Mouse (Mus musculus): ENCODE measurements around the gene Aig1. TPM values are rescaled to one million over a fixed set of nuclear protein-coding genes. Genes with fewer than 3 reads are reported as not detected.

Aig1 gene
- polyA plus RNA-seq, 1 experiment from 2014 or later = 97.1 TPM

GRCm38 (mm10) chr10:13882490-13882889, 13.7 kb upstream of the Aig1 start:
- no peak overlapping the region for H3K4me2 ChIP-seq (ENCODE audit: low read depth, low read length)
- H3K9ac ChIP-seq (ENCODE audit: low read depth, low read length) = no peak overlapping the region
- peak overlapping the region; percentile 84 for H3K27ac ChIP-seq (ENCODE audit: low read length)
- H3K9me3 ChIP-seq (ENCODE audit: control insufficient read depth, low read length) = no peaks in the 10 kb centered on the region
- H3K36me3 ChIP-seq (ENCODE audit: control insufficient read depth, insufficient read depth, low read length) = no peaks in the 10 kb centered on the region
- H3K27me3 ChIP-seq (replicated peaks; ENCODE audit: control insufficient read depth, insufficient read depth, low read length) = no peaks in the 10 kb centered on the region
- WGBS = 71% methylated on average over 9 of the region's 9 CpGs
- no peak for ATAC-seq
- H3K4me3 ChIP-seq (ENCODE audit: low read length) = no peak overlapping the region
- no peaks in the 10 kb centered on the region for H3K4me1 ChIP-seq (ENCODE audit: control insufficient read depth, insufficient read depth, low read length)

- H3K27ac ChIP-seq (ENCODE audit: low read length) = no peak overlapping the region
- H3K4me2 ChIP-seq (ENCODE audit: low read depth, low read length) = no peak overlapping the region
- H3K27me3 ChIP-seq (replicated peaks; ENCODE audit: control insufficient read depth, insufficient read depth, low read length) = no peaks in the 10 kb centered on the region
- H3K9me3 ChIP-seq (ENCODE audit: control insufficient read depth, low read length) = no peaks in the 10 kb centered on the region
- H3K36me3 ChIP-seq (ENCODE audit: control insufficient read depth, insufficient read depth, low read length) = no peaks in the 10 kb centered on the region
- no peak overlapping the region for H3K9ac ChIP-seq (ENCODE audit: low read depth, low read length)
- no peak for ATAC-seq
- 84% methylated on average over 4 of the region's 4 CpGs for WGBS
- H3K4me3 ChIP-seq (ENCODE audit: low read length) = no peak overlapping the region
- 0 out of 2 replicates have a peak, but pooled peaks cover 3% of the 10 kb centered on the region for H3K4me1 ChIP-seq (ENCODE audit: control insufficient read depth, insufficient read depth, low read length)
Measured at GRCm38 (mm10) chr10:13878696-13879095, 9.9 kb upstream of the Aig1 start.

GRCm38 (mm10) chr10:13875038-13875420, 6.2 kb upstream of the Aig1 start:
- 0 out of 2 replicates have a peak, but pooled peaks cover 3% of the 10 kb centered on the region for H3K4me1 ChIP-seq (ENCODE audit: control insufficient read depth, insufficient read depth, low read length)
- ATAC-seq = peak; percentile 27; the same call in 1 of the 2 replicates
- H3K9me3 ChIP-seq (ENCODE audit: control insufficient read depth, low read length) = no peaks in the 10 kb centered on the region
- H3K9ac ChIP-seq (ENCODE audit: low read depth, low read length) = no peak overlapping the region
- WGBS = 53% methylated on average over 4 of the region's 4 CpGs
- no peak overlapping the region for H3K27ac ChIP-seq (ENCODE audit: low read length)
- H3K4me3 ChIP-seq (ENCODE audit: low read length) = no peak overlapping the region
- H3K4me2 ChIP-seq (ENCODE audit: low read depth, low read length) = no peak overlapping the region
- no peaks in the 10 kb centered on the region for H3K36me3 ChIP-seq (ENCODE audit: control insufficient read depth, insufficient read depth, low read length)
- H3K27me3 ChIP-seq (replicated peaks; ENCODE audit: control insufficient read depth, insufficient read depth, low read length) = no peaks in the 10 kb centered on the region

- WGBS = 57% methylated on average over 10 of the region's 10 CpGs
- Histone ChIP-seq H3K4me1 (ENCODE audit: control insufficient read depth, insufficient read depth, low read length) (0 out of 2 replicates have a peak, but pooled peaks cover 3% of the 10 kb centered on the region), H3K9ac (ENCODE audit: low read depth, low read length) (no peak overlapping the region), H3K4me2 (ENCODE audit: low read depth, low read length) (no peak overlapping the region), H3K36me3 (ENCODE audit: control insufficient read depth, insufficient read depth, low read length) (no peaks in the 10 kb centered on the region), H3K9me3 (ENCODE audit: control insufficient read depth, low read length) (no peaks in the 10 kb centered on the region), H3K4me3 (ENCODE audit: low read length) (no peak overlapping the region), H3K27me3 (replicated peaks; ENCODE audit: control insufficient read depth, insufficient read depth, low read length) (no peaks in the 10 kb centered on the region), H3K27ac (ENCODE audit: low read length) (no peak overlapping the region)
- peak; percentile 91 for ATAC-seq
Measured at GRCm38 (mm10) chr10:13874301-13875037, 5.7 kb upstream of the Aig1 start.

GRCm38 (mm10) chr10:13870531-13870930, 1.8 kb upstream of the Aig1 start:
- Histone ChIP-seq H3K9me3 (ENCODE audit: control insufficient read depth, low read length) (no peaks in the 10 kb centered on the region), H3K4me1 (ENCODE audit: control insufficient read depth, insufficient read depth, low read length) (peaks cover 9% of the 10 kb centered on the region; the same call in 1 of the 2 replicates), H3K4me3 (ENCODE audit: low read length) (no peak overlapping the region), H3K27ac (ENCODE audit: low read length) (no peak overlapping the region), H3K9ac (ENCODE audit: low read depth, low read length) (no peak overlapping the region), H3K4me2 (ENCODE audit: low read depth, low read length) (no peak overlapping the region), H3K36me3 (ENCODE audit: control insufficient read depth, insufficient read depth, low read length) (no peaks in the 10 kb centered on the region), H3K27me3 (replicated peaks; ENCODE audit: control insufficient read depth, insufficient read depth, low read length) (no peaks in the 10 kb centered on the region)
- WGBS = 89% methylated on average over 3 of the region's 3 CpGs
- ATAC-seq = no peak

- peak overlapping the region; percentile 69; the same call in 1 of the 2 replicates for H3K9ac ChIP-seq (ENCODE audit: low read depth, low read length)
- WGBS = 25% methylated on average over 13 of the region's 13 CpGs
- peak overlapping the region; percentile 85 for H3K27ac ChIP-seq (ENCODE audit: low read length)
- H3K4me1 ChIP-seq (ENCODE audit: control insufficient read depth, insufficient read depth, low read length) = peaks cover 9% of the 10 kb centered on the region; the same call in 1 of the 2 replicates
- H3K36me3 ChIP-seq (ENCODE audit: control insufficient read depth, insufficient read depth, low read length) = no peaks in the 10 kb centered on the region
- H3K9me3 ChIP-seq (ENCODE audit: control insufficient read depth, low read length) = no peaks in the 10 kb centered on the region
- H3K4me3 ChIP-seq (ENCODE audit: low read length) = peak overlapping the region; percentile 76
- peak; percentile 19 for ATAC-seq
- H3K27me3 ChIP-seq (replicated peaks; ENCODE audit: control insufficient read depth, insufficient read depth, low read length) = no peaks in the 10 kb centered on the region
- H3K4me2 ChIP-seq (ENCODE audit: low read depth, low read length) = peak overlapping the region; percentile 79
Measured at GRCm38 (mm10) chr10:13869322-13870035, 699 bp upstream of the Aig1 start.

GRCm38 (mm10) chr10:13866391-13866790, 2.4 kb downstream of the Aig1 start:
- Histone ChIP-seq H3K9me3 (ENCODE audit: control insufficient read depth, low read length) (no peaks in the 10 kb centered on the region), H3K36me3 (ENCODE audit: control insufficient read depth, insufficient read depth, low read length) (no peaks in the 10 kb centered on the region), H3K27me3 (replicated peaks; ENCODE audit: control insufficient read depth, insufficient read depth, low read length) (no peaks in the 10 kb centered on the region), H3K9ac (ENCODE audit: low read depth, low read length) (no peak overlapping the region), H3K4me3 (ENCODE audit: low read length) (no peak overlapping the region), H3K4me1 (ENCODE audit: control insufficient read depth, insufficient read depth, low read length) (peaks cover 12% of the 10 kb centered on the region), H3K27ac (ENCODE audit: low read length) (0 out of 2 replicates have a peak overlapping the region, but pooled peaks have one; percentile 82), H3K4me2 (ENCODE audit: low read depth, low read length) (0 out of 2 replicates have a peak overlapping the region, but pooled peaks have one; percentile 3)
- 33% methylated on average over 4 of the region's 4 CpGs for WGBS
- no peak for ATAC-seq

- Histone ChIP-seq H3K36me3 (ENCODE audit: control insufficient read depth, insufficient read depth, low read length) (no peaks in the 10 kb centered on the region), H3K9ac (ENCODE audit: low read depth, low read length) (peak overlapping the region; percentile 43; the same call in 1 of the 2 replicates), H3K9me3 (ENCODE audit: control insufficient read depth, low read length) (no peaks in the 10 kb centered on the region)
Measured at GRCm38 (mm10) chr10:13861115-13861909, 7.5 kb downstream of the Aig1 start.

GRCm38 (mm10) chr10:13856438-13856837, 12.3 kb downstream of the Aig1 start:
- H3K4me2 ChIP-seq (ENCODE audit: low read depth, low read length) = no peak overlapping the region
- H3K27me3 ChIP-seq (replicated peaks; ENCODE audit: control insufficient read depth, insufficient read depth, low read length) = no peaks in the 10 kb centered on the region
- 66% methylated on average over 7 of the region's 7 CpGs for WGBS
- H3K4me1 ChIP-seq (ENCODE audit: control insufficient read depth, insufficient read depth, low read length) = peaks cover 4% of the 10 kb centered on the region; the same call in 1 of the 2 replicates
- H3K36me3 ChIP-seq (ENCODE audit: control insufficient read depth, insufficient read depth, low read length) = no peaks in the 10 kb centered on the region
- H3K27ac ChIP-seq (ENCODE audit: low read length) = no peak overlapping the region
- no peak overlapping the region for H3K4me3 ChIP-seq (ENCODE audit: low read length)
- no peak overlapping the region for H3K9ac ChIP-seq (ENCODE audit: low read depth, low read length)
- H3K9me3 ChIP-seq (ENCODE audit: control insufficient read depth, low read length) = no peaks in the 10 kb centered on the region
- ATAC-seq = no peak

More at GRCm38 (mm10) chr10:13861115-13861909, 7.5 kb downstream of the Aig1 start:
- WGBS = 31% methylated on average over 11 of the region's 11 CpGs
- Histone ChIP-seq H3K4me1 (ENCODE audit: control insufficient read depth, insufficient read depth, low read length) (peaks cover 10% of the 10 kb centered on the region), H3K4me3 (ENCODE audit: low read length) (peak overlapping the region; percentile 14; the same call in 1 of the 2 replicates), H3K4me2 (ENCODE audit: low read depth, low read length) (peak overlapping the region; percentile 30; the same call in 1 of the 2 replicates), H3K27me3 (replicated peaks; ENCODE audit: control insufficient read depth, insufficient read depth, low read length) (no peaks in the 10 kb centered on the region), H3K27ac (ENCODE audit: low read length) (peak overlapping the region; percentile 82)
- ATAC-seq = peak; percentile 75

Data from intestine, embryonic 16.5 days (tissue).